Mouse (Mus musculus): ENCODE results near the gene Mrps15.

DNA sequence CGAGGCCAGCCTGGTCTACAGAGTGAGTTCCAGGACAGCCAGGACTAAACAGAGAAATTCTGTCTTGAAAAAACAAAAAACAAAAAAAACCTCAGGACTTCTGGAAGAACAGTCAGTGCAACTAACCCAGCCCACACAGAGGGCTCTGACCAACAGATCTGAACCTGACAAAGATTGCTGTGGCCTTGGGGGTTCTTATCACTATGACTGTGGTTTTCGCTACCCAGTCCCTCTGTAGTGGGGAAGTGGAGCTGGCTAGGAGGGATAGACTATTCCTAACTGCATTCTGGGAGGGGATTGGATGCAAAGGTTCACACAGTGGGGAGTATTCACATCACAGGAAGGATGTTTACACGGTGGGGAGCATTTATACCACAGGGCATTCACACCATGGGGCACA is 17.7 kb upstream of the Mrps15 start:
- TF ChIP-seq CTCF (IDR thresholded peaks at IDR 0.05; ENCODE audit: insufficient read depth, low read length) (no peak), POLR2A (IDR thresholded peaks at IDR 0.05; ENCODE audit: borderline replicate concordance, extremely low read depth, low read depth, low read length) (no peak)
